Mouse (Mus musculus) ES-CJ7 (cell line): ENCODE measurements around the gene Erlin1.

Experiments
- DNase-seq: peaks from one replicate; pipeline ENCODE4 v3.0.0; 2011; ENCODE audit warnings: low read depth, low spot score

Gene Erlin1

DNA sequence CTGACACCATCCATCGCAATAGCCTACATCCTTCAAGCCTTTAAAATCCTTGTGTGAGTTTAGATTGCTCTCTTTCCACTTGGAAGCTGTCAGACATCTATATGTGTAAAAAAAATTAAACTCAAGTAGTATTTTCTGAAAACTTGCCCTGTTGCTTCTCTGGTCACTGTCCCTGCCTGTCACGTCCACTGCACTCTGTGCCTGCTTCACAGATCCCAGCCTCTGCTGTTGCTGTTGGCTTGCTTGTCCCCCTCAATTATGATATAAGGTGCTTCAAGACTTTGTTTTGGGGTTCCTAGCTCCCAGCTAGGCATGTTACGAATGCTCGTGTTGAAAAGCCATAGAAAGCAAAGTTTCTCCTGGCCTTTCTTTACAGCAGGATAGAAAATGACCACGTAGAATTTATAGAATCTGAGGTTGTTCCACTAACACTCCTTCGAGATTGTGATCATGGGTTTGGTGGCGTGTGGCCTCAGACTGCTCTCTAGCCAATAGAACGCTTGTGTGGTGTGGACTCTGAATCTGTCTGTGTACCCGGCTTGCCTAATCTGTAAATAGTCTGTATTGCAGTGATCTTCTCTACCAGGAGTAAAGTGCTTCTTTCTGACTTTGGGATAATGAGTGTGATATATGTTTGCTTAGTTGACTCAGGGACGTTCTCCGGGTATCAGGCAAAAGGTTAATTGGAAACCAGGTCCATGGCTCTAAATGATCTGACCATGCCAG, 70.6 kb downstream of the Erlin1 start:
- DNase-seq: no peak

GRCm38 (mm10) chr19:43998101-43998500, 71.5 kb downstream of the Erlin1 start:
- DNase-seq: no peak

DNA sequence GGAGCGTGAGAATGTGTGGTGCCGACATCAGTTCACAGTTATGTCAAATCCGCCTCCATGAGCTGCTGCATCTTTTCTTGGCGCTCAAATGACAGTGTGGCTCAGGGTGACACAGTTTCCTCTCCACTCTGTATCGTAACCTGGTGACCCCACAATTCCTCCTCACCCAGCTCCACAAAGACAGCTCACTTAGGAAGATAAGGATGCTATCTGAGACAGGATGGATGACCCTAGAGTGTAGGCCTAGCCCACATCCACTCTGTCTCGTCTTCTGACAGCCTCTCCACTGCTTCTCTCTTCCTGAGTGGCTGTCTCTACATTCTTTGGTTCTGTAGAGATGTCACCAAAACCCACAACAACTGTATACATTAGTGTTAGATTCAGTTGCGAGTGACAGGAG, 74.2 kb downstream of the Erlin1 start:
- DNase-seq: no peak

- no peak for DNase-seq
Measured at GRCm38 (mm10) chr19:43992464-43992863, 77.1 kb downstream of the Erlin1 start.

DNA sequence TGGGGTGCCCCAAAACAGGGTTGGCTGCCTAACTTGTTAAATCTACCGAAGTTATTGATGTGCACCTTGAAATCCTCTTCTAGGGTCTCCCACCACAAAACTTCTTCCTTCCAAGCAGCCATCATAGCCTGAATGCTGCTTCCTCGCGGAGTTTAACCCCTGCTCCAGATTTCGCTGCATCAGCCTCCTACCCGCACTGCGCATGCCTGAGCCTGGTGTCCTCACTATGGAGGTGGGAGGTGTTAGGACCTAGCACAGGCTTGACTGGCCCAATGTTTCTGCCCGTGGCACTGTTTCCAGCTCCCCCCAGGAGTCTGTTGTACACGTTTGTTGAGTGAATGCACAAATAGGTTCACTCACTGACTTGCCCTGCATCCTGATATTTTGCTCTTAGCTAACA, 79.2 kb downstream of the Erlin1 start:
- DNase-seq: peak; percentile 40

DNA sequence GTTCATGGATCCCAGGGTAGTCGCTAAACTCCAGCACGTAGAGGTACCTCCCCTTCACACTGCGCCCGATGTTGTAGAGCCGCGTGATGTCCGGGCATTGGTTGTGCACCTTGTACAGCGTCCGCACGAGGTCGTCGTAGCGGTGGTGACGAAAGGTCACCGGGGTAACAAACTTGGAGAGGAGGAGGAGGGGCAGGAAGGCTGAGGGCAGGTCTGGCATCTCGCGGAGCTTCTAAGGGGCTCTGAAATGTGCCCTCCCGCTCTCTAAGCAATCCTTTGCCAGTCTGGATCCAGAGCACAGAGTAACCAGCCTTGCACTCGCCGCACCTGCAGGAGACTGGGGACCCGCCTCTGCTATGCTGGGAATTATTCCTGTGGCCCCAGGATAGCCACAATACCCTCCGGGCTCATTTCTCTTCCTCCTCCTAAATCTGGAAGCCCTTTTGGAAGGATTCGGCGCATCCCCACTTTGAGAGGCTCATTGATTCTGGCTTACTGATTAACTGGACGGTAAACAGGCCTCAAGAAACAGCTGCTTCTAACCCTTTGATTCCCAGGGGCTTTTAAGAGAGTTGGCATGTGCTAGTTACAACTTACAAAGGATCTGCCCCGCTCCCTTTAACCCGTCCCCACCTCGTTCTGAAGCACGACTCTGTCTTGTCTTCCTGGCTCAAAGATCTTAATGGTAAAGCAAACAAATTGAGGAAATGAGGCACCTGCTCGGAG, 83.4 kb downstream of the Erlin1 start, which contains the start of gene Cpn1:
Gene Cpn1 (minus strand): TSS at position 488 of the 726 bp plus-strand sequence.
- DNase-seq: peak; percentile 83
